Mouse (Mus musculus): Measurements from ENCODE around the gene Mcrip1. TPM values are rescaled to one million over a fixed set of nuclear protein-coding genes. Genes with fewer than 3 reads are reported as not detected.
"Not testable (repeated sequence)": the region's sequence is repeated elsewhere in the genome, so short reads cannot be mapped to it uniquely, and the experiment has no call there.

Gene Mcrip1
- total RNA-seq, 2 experiments from 2014 or later = 39.1 to 44.1 TPM

DNA sequence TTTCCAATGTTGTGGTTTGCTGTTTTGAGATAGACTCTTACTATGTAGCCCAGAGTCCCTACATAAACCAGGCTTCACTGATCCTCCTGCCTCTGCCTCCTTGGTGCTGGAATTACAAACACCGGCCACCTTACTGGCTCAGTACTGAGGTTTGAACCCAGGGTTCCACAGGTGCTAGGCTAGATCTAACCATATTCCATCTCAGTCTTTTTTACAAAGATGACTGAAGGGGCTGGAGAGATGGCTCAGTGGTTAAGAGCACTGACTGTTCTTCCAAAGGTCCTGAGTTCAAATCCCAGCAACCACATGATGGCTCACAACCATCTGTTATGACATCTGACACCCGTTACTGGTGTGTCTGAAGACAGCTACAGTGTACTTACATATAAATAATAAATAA lies 35.3 kb downstream of the Mcrip1 start:
- not testable (repeated sequence) for DNase-seq

DNA sequence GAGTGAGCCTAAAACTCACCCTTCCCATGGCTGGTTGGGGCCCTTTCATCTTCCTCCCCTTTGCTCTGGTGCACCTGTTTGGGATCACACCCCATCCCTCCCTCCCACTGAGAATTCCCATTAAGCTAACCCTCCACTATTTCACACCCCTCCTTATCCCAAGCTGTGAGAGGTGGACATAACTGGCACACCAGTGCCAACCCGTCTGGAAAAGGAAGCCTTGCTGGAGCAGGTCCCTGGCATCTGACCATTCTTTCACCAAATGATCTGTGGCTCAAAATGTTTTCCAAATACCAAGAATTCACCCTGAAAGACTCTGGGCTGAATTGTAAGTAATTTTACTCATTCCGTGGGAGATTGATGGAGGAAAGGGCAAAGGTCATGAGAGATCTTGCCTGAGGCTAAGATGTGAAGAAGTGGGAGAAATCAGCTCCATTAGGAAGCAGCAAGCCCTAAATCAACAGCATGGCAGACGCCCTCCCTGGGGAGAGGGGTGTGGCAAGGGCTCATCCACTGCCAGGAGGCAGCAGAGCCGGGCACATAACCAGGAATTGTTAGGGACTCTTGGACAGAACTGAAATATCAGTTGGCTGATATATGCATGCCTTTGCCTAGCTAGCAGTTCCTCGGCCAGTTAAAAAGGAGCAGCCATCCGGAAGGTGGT lies 36.6 kb downstream of the Mcrip1 start:
- no peak for DNase-seq

DNA sequence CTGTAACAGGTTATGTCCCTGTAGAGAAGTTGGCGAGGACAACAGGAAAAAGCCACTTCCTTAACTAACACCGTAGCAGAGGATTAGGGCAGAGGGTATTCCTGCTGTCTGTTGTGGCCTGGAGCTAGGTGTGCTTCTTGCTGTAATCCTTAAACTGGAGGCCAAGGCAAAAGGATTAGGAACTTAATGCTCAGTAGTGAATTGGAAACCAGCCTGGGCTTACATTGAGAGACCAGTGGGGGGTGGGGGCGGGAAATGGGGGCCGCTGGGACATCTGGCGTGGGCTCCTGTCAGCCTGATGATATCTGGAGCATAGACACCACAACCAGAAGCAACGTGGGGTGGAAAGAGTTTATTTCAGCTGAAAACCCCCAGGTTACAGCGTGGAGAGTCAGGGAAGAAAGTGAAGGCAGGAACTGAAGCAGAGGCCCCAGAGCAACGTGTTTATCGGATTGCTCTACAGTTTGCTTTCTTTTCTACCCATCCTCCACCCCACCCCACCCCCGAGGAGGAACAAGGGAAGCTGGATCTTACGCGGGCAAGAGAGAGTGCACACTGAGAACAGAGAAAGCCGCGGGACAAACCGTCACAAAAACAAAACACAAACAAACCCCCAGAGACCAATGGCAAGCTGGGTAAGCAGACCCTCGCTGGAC lies 39.0 kb downstream of the Mcrip1 start:
- peak in 1 of 2 experiments; percentile 35 for DNase-seq

DNA sequence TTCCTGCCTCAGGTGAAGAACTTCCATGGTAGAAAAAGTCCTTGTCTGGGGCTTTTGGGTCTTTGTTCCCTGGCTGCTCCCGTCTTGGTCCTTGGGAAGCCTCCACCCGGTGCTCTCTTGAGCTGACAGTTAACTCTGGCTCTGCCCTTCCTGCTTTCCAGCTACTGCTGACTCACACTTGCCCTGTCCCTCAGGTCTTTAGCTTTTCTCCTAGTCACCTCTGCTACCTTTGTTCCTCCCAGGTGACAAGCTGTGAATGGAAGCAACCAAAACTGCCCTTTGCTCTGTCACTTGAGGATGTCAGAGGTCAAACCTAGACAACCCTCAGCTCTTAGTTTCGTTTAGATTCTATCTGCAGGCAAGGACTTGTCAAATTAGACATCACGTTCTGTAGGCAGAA lies 39.6 kb downstream of the Mcrip1 start:
- DNase-seq = no peak

DNA sequence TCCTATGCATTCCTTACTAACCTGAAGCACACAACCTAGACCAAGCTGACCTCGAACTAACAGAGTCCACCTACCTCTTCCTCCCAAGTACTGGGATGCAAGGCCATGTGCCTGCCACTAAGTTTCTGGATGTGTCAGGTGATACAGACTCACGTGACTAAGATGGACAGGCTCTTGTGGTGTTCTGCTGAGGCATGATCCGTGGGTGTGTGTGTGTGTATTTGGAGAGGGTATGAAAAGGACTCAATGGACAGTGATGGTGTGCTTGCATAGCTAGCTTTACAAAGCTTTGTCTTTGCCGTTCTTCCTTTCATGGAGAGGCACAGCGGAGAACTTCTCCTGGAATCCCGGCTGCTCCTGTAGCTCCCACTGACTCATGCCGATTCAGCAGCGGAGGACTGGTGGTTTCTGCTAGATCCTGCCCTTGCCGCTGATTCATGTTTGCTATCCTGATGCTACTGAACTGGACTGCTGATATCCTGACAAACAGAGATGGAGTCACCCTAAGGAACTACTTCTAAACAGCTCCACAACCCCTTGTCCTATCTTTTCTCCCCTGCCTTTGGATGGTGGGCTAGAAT lies 41.1 kb downstream of the Mcrip1 start:
- no peak for DNase-seq

DNA sequence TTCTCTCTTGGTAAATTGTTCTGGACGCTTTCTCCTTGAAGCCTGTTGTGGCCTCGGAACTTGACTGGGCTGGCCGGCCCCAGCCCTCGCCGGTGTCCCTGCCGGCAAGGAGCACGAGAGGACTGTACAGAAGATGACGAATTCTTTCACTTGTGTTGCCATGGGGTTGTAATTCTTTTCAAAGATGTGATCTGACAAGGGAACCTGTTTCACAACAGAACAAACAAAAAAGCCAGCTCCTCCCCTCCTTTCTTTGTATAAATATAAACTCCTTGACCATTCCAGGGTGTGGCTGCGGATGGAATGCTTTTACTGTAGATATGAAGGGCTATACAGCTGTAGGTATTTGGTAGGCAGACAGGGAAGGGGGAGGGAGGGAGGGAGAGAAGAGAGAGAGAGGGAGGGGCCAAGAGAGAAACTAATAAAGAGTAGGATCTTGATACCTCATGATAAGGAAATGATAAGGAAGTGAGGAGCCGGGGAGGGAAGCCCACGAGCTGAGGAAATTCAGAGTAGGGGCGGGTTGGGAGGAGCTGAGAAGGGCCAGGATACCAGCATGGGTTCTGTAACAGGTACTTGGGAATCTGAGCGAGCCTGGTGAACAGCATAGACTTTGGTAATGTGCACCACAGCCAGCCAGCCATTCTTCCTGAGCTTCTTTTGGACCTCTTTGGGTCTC lies 41.8 kb downstream of the Mcrip1 start:
- DNase-seq = no peak

DNA sequence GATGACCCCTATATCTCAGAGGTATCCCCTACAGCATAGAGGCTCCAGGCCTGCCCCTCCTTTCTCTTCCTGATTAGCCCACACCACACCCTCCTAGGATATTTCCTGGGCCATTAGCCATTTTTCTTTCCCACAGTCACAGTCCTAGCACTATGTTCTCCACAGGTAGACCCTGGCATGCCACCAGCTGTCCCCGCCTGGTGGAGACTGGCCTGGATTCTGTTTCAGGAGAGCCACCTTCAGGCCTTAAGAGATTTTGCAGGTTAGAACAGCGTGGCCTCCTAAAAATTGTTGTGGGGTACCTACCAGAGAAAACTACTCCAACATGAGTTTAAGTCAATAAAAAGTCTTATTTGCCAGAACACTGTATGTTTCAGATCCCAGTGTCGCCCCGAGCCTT lies 42.6 kb downstream of the Mcrip1 start:
- no peak for DNase-seq

DNA sequence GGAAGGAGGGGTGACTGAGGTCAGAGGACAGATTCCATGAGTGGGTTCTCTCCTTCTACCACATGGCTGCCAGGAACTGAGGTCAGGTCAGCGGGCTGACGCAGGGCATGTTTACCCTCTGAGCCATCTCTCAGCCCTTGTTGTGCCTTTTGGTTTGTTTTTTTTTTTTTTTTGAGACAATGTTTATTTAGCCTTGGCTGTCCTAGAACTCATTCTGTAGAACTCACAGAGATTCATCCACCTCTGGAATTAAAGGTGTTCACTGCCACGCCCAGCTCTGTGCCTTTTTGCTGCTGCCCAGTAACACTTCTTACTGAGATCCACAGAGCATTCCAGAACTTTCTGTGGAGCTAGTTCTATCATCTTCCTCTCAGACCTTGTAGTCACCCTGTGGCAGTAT lies 43.9 kb downstream of the Mcrip1 start:
- no peak for DNase-seq

DNA sequence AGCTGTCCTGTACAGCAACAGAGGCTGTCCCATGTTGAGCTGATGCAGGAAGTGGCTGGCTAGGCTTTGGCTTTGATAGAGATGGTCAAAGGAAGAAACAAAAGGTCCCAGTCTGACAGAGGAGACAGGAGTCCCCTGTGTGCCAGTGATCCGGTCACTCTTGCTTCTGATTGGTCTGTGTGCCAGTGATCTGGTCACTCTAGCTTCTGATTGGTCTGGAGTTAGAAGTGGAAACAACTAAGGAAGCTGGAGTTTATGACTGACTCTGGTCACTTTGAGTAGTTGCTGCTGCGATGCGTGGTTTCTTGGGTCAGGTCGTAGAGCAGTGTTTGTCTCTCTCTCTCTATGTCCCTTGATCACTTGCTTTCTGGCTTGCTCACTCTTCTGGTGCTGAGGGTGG lies 47.8 kb downstream of the Mcrip1 start:
- no peak for DNase-seq

DNA sequence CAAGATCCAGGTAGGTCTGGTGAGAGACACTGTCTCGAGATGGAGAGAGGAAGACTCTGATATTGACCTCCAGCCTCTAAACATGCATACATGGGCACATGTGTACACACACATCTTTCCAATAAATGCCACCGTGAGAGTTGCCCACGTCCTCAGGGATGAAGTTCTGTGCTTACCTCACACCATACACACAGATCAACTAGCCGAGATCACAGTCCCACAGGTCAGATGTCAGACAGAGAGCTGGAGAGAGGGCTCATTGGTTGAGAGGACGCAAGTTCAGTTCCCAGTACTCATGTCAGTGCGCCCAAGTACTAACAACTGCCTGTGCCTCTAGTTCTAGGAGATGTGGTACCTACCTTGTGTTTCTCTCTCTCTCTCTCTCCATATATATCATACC lies 48.5 kb downstream of the Mcrip1 start:
- no peak for DNase-seq

DNA sequence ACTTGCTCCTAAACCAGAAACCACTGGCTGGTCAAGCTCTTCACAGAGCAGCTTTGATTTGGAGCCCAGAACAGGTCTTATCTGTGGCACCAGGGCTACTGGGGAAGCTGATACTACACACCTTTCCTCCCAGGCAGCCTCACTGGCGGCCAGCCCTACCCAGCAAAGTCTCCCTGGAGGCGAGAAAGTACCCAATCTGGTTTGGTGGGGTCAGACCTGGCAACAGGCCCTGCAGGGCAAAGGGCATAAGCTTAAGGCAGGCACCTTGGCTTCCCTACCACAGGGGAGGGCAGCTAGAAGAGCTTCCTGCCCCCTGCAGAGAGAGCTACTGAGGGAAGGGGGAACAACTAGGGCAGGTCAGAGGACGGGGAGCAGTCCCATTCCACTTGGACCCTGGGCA lies 49.2 kb downstream of the Mcrip1 start:
- DNase-seq = no peak

DNA sequence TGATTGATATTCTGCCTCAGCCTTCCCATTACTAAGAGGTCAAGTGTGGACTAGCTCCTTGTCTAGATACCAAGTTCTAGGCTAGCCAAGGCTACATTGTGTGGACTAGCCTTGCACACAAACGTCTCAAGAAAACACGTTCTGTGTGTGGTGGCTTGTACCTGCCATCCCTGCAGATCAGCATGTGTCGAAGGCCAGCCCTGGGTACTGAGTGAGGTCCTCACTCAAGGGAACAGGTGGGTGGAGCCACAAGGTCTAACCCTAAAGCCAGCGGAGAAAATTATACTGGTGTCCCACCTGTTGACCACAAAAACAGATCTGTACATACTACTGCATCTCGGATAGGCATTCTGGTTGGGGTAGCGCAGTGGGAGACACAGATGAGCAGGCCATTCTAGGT lies 49.6 kb downstream of the Mcrip1 start:
- no peak for DNase-seq

DNA sequence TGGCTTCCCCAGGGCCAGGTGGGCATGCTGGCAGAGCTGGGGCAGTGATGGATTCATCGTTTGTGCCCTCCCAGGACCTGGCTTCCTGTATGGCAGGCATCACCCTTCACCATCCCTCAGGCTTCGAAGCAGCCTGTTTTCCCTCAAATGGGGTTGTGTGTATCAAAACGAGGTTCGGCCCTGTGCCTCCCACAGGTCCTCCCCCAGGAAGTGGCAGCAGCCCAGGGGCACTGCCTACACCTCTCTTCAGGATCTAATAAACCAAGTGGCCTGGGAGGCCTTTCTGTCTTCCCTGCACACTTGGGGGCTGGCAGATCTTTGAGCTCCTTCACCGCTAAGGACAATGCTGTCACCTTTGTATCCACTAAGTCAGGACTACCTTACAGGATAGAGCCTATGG lies 50.6 kb downstream of the Mcrip1 start:
- DNase-seq = no peak

DNA sequence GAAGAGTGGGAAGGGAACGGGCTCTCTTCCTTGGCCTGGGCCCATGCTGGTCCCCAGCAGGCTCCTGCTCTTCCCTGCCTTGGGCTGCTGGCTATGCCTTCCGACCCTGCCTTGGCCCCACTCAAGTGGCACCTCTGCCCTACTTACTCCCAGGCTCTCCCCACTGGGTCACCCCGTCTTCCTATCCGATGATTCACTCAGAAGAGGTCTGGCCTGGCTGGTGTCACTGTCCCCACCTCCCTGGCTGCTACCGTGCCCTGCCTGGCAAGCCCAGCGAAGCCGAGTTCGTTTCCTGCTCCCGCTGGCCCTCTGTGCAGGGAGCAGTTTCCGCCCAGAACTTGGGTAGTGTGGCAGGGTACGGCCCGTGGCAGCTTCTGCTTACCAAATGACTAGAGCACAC lies 51.3 kb downstream of the Mcrip1 start:
- no peak for DNase-seq

DNA sequence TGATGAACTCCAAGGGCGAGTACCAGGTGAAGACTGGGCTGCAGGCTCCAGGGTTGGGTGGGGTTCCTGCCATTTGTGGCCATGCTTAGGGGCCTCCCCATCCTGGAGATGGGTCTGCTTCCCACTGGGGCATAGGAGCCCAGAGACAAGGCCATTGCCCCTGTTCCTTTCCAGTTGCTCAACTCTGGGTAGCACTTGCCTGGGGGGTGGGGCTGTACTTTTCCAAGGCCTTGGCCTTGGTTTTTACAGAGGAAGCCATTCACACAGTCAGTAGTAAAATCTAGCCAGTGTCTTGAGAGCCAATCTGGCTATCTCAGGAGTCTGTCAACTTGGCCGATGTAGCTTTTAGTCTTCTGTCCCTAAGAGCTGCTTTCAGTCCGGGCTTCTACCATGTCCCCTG lies 52.1 kb downstream of the Mcrip1 start:
- DNase-seq = no peak

DNA sequence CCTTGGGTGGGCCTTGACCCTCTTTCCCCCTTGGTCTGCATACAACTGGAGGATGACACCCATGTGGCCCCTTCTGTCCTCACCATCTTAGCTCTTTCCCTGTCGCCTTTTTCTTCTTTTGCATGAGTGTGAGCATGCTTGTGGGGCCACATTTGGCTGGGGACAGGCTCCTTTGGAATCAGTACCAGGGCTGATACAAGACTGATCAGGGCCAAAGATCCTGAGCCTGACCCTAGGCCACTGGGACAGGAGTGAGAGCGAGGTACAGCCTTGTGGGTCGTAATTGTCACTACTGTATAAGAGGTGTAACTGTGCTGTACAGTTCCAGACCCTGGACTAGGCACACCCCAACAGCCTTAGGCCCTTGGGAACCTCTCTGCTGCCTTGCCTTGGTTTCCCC lies 55.6 kb downstream of the Mcrip1 start:
- no peak for DNase-seq

DNA sequence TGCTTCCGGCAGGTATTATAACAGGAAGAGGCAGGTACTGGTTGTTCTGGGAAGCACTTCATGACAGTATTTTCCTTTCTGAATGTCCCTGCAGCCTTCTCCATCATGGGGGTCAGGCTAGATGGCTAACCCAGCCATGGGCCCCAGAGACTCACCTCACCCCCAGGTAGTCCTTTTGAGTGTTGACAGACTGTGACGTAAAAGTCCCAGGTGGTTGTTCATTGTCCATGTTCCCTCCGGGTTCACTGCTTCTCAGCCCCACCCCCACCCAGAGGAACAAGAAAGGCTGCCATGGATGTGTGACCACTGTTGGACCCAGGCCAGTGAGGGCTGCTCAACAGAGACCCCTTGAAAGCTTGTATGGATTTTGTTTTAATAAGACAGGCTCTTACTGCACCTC lies 56.2 kb downstream of the Mcrip1 start:
- no peak for DNase-seq

Other genes starting within 250 kb of the Mcrip1 start
- gene Actg1, start 201.2 kb downstream of the Mcrip1 start, total RNA-seq (2021) = 100 to 1,000 TPM; 286 to 296 TPM
- not detected for gene Fscn2, start 188.2 kb downstream of the Mcrip1 start, total RNA-seq (2021)
- 10 to 100 TPM; 10.6 to 11.7 TPM for gene Faap100, start 171.0 kb downstream of the Mcrip1 start, total RNA-seq (2021)
- 10 to 100 TPM; 62.0 to 65.2 TPM for gene Nploc4, start 112.0 kb downstream of the Mcrip1 start, total RNA-seq (2021)
- gene Tspan10, start 107.1 kb downstream of the Mcrip1 start, total RNA-seq (2021) = 1 to 10 TPM; 1.0 to 2.3 TPM
- gene Pde6g, start 96.2 kb downstream of the Mcrip1 start, total RNA-seq (2021) = under 1 TPM in 1 of 2 experiments, not detected in 1; 0.57 TPM
- 10 to 100 TPM; 58.1 to 70.3 TPM for gene Oxld1, start 91.7 kb downstream of the Mcrip1 start, total RNA-seq (2021)
- 1 to 10 TPM; 6.0 to 7.3 TPM for gene Ccdc137, start 91.6 kb downstream of the Mcrip1 start, total RNA-seq (2021)
- gene Arl16, start 82.1 kb downstream of the Mcrip1 start, total RNA-seq (2021) = 10 to 100 TPM; 10.1 to 12.0 TPM
- gene Mrpl12, start 65.1 kb downstream of the Mcrip1 start, total RNA-seq (2021) = 100 to 1,000 TPM; 245 to 267 TPM
- 10 to 100 TPM; 15.4 to 15.9 TPM for gene Slc25a10, start 57.9 kb downstream of the Mcrip1 start, total RNA-seq (2021)
- gene Gcgr, start 19.0 kb downstream of the Mcrip1 start, total RNA-seq (2021) = under 1 TPM; 0.93 to 0.94 TPM
- under 1 TPM in 1 of 2 experiments, not detected in 1; 0.35 TPM for gene Ppp1r27, start 1.4 kb upstream of the Mcrip1 start, total RNA-seq (2021)
- 100 to 1,000 TPM; 230 TPM for gene P4hb, start 23.5 kb upstream of the Mcrip1 start, total RNA-seq (2021)
- 100 to 1,000 TPM; 133 to 144 TPM for gene Arhgdia, start 31.9 kb upstream of the Mcrip1 start, total RNA-seq (2021)
- gene Alyref, start 48.6 kb upstream of the Mcrip1 start, total RNA-seq (2021) = 10 to 100 TPM; 44.1 to 46.9 TPM
- 10 to 100 TPM; 84.4 to 89.0 TPM for gene Anapc11, start 48.7 kb upstream of the Mcrip1 start, total RNA-seq (2021)
- gene Npb, start 58.8 kb upstream of the Mcrip1 start, total RNA-seq (2021) = not detected
- gene Pcyt2, start 68.2 kb upstream of the Mcrip1 start, total RNA-seq (2021) = 10 to 100 TPM; 47.2 to 51.2 TPM
- gene Sirt7, start 75.5 kb upstream of the Mcrip1 start, total RNA-seq (2021) = 1 to 10 TPM; 6.9 to 8.9 TPM
- 10 to 100 TPM; 33.7 to 35.7 TPM for gene Mafg, start 83.9 kb upstream of the Mcrip1 start, total RNA-seq (2021)
- gene Pycr1, start 94.0 kb upstream of the Mcrip1 start, total RNA-seq (2021) = 1 to 10 TPM; 1.1 to 1.3 TPM
- gene Myadml2, start 98.4 kb upstream of the Mcrip1 start, total RNA-seq (2021) = 10 to 100 TPM; 77.0 to 81.2 TPM
- under 1 TPM in 1 of 2 experiments, not detected in 1; 0.33 TPM for gene Notum, start 111.4 kb upstream of the Mcrip1 start, total RNA-seq (2021)
- 10 to 100 TPM; 28.5 to 31.3 TPM for gene Aspscr1, start 123.2 kb upstream of the Mcrip1 start, total RNA-seq (2021)
- gene Cenpx, start 164.0 kb upstream of the Mcrip1 start, total RNA-seq (2021) = 10 to 100 TPM; 32.5 to 34.2 TPM
- gene Lrrc45, start 164.2 kb upstream of the Mcrip1 start, total RNA-seq (2021) = 1 to 10 TPM; 3.8 to 4.3 TPM
- 1 to 10 TPM; 1.1 to 1.3 TPM for gene Rac3, start 171.7 kb upstream of the Mcrip1 start, total RNA-seq (2021)
- 10 to 100 TPM; 16.6 to 16.7 TPM for gene Dcxr, start 177.6 kb upstream of the Mcrip1 start, total RNA-seq (2021)
- 10 to 100 TPM; 20.9 to 82.2 TPM for gene Cbr2, start 182.4 kb upstream of the Mcrip1 start, total RNA-seq (2021)
- 10 to 100 TPM; 23.6 to 49.8 TPM for gene Hmga1b, start 213.1 kb upstream of the Mcrip1 start, total RNA-seq (2021)
- 10 to 100 TPM; 11.4 to 11.5 TPM for gene Rfng, start 234.5 kb upstream of the Mcrip1 start, total RNA-seq (2021)
- gene Gps1, start 234.5 kb upstream of the Mcrip1 start, total RNA-seq (2021) = 10 to 100 TPM; 54.8 to 55.9 TPM
- 10 to 100 TPM; 22.4 to 30.3 TPM for gene Dus1l, start 246.7 kb upstream of the Mcrip1 start, total RNA-seq (2021)

Data from heart, adult 18-20 months (tissue).